Mouse (Mus musculus) neural tube, embryonic 15.5 days (tissue): ENCODE results near the gene Gtf2f2. TPM values are rescaled to one million over a fixed set of nuclear protein-coding genes. Genes with fewer than 3 reads are reported as not detected.
"Not testable (repeated sequence)": the region's sequence is repeated elsewhere in the genome, so short reads cannot be mapped to it uniquely, and the experiment has no call there.

ENCODE experiments used
- ATAC-seq: fragments of 200-750 bp; cut with Nextera tagmentation; 2 replicates; pipeline ENCODE4 v1.8.0; 2017; ENCODE audit warnings: mild to moderate bottlenecking, moderate TSS enrichment, moderate library complexity; ENCODE audit not compliant: low FRiP score
- H3K27ac ChIP-seq: fragments of 300-500 bp; sonication (generic); replicated peaks from 2 replicates; pipeline ENCODE4 v1.5.1; 2015; ENCODE audit warnings: mild to moderate bottlenecking, inconsistent platforms
- H3K27me3 ChIP-seq: fragments of 300-500 bp; sonication (generic); replicated peaks from 2 replicates; pipeline ENCODE4 v1.6.1; 2015; ENCODE audit warnings: inconsistent platforms
- H3K36me3 ChIP-seq: fragments of 300-500 bp; sonication (generic); 2 replicates; pipeline ENCODE4 v1.6.1; 2015; ENCODE audit warnings: inconsistent platforms
- H3K4me1 ChIP-seq: fragments of 300-500 bp; sonication (generic); 2 replicates; pipeline ENCODE4 v1.6.1; 2015; ENCODE audit warnings: inconsistent platforms
- H3K4me2 ChIP-seq: fragments of 300-500 bp; sonication (generic); 2 replicates; pipeline ENCODE4 v1.6.1; 2015; ENCODE audit warnings: inconsistent platforms, mild to moderate bottlenecking, moderate library complexity
- H3K4me3 ChIP-seq: fragments of 300-500 bp; sonication (generic); replicated peaks from 2 replicates; pipeline ENCODE4 v1.5.1; 2015; ENCODE audit warnings: mild to moderate bottlenecking, inconsistent platforms
- H3K9ac ChIP-seq: fragments of 300-500 bp; sonication (generic); replicated peaks from 2 replicates; pipeline ENCODE4 v1.6.1; 2015; ENCODE audit warnings: mild to moderate bottlenecking, inconsistent platforms
- H3K9me3 ChIP-seq: fragments of 300-500 bp; sonication (generic); replicated peaks from 2 replicates; pipeline ENCODE4 v1.6.1; 2016; ENCODE audit warnings: inconsistent platforms
- WGBS: fragments of 180-500 bp; shearing (Covaris S2); methylation state at CpG from one replicate; pipeline ENCODE4 v1.1.7; 2015; ENCODE audit warnings: mixed read lengths; 5-methylcytosine and 5-hydroxymethylcytosine counted together
- polyA plus RNA-seq: library from polyadenylated mRNA; unstranded; fragments of >200 nt; fragmentation: Nextera tagmentation; extraction: Ambion mirVana; gene quantifications from 2 replicates; pipeline ENCODE4 v1.2.1, GENCODE M21; 2015

Gene Gtf2f2
- polyA plus RNA-seq, 1 experiment from 2014 or later = 37.1 TPM

DNA sequence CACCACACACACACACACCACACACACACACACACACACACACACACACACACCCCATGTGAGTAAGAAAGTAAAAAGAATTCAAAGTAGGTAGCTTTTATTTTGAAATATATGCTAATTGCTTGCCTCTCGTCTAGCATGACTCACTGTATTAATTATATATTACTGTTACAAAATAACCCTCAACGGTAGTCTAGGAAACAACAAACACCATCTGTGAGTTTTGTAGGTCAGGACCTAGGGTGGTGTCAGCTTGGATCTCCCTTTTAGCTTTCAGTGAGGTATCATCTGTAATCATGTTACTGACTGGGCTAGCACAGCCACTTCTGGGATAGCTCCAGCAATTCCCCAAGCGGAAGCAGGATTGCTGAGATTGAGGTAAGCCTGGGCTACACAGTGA, 133.4 kb downstream of the Gtf2f2 start:
- no peak overlapping the region for H3K9ac ChIP-seq
- peaks cover 13% of the 10 kb centered on the region for H3K4me1 ChIP-seq
- no peaks in the 10 kb centered on the region for H3K9me3 ChIP-seq
- no peak overlapping the region for H3K4me2 ChIP-seq
- no peaks in the 10 kb centered on the region for H3K36me3 ChIP-seq
- no peak overlapping the region for H3K4me3 ChIP-seq
- no peaks in the 10 kb centered on the region for H3K27me3 ChIP-seq
- no peak for ATAC-seq
- 72% methylated on average over 3 of the region's 3 CpGs for WGBS
- H3K27ac ChIP-seq = no peak overlapping the region

DNA sequence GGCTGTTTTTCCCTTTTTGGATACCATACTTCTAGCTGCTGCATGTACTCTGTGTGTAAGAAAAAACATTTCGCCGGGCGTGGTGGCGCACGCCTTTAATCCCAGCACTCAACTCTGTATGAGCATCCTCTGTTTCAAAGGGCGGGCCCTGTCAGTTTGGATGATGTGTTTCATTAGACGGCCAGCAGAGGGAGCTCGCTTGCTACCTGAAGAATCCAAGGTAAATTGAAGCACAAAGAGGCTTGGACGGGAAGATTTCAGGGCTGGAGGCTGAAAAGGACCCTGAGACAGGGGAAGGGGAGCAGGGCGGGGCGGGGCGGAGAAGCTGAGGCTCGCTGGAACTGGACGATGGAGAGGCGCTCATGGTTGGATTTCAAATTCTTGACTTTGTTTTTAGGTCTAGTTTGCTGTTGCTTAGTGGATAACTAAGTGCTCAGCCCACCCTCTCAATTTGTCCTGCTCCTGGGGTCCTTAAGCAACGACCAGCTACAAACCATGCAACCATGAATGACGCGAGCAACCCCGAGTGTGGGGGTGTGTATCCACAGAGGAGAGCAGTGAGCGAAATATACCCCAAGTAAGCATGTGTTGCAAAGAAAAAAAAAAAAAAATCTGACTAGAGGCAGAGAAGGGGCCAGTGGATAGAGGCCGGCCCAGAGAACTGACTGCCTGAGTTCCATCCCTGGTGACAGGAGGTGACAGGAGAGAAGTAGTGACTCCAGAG, 134.2 kb downstream of the Gtf2f2 start:
- Histone ChIP-seq H3K9me3 (no peaks in the 10 kb centered on the region), H3K36me3 (no peaks in the 10 kb centered on the region), H3K27ac (no peak overlapping the region), H3K4me2 (peak overlapping the region; percentile 50), H3K9ac (0 out of 2 replicates have a peak overlapping the region, but pooled peaks have one; percentile 14), H3K4me1 (peaks cover 10% of the 10 kb centered on the region), H3K27me3 (no peaks in the 10 kb centered on the region), H3K4me3 (peak overlapping the region; percentile 19; the same call in 1 of the 2 replicates)
- ATAC-seq = peak; percentile 67
- 15% methylated on average over 21 of the region's 21 CpGs for whole genome bisulfite sequencing

DNA sequence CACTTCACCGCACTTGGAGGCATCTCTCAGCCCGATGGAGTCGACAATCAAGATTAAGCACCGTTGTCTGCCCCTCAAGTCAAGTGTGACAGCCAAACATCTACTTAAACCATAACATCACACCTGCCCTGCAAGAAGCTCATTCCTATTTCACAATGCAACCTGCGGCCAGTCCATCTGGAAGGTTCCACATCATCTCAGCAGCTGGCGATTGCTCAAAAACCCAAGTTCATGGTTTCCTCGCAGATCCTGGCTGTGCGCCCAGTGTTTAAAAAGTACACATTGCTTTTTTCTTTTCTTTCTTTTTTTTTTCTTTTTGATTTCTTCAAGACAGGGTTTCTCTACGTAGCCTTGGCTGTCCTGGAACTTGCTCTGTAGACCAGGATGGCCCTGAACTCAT, 137.1 kb downstream of the Gtf2f2 start:
- Histone ChIP-seq H3K4me2 (no peak overlapping the region), H3K9ac (no peak overlapping the region), H3K27me3 (no peaks in the 10 kb centered on the region), H3K27ac (no peak overlapping the region), H3K4me3 (no peak overlapping the region), H3K9me3 (no peaks in the 10 kb centered on the region), H3K36me3 (no peaks in the 10 kb centered on the region), H3K4me1 (peaks cover 12% of the 10 kb centered on the region)
- 84% methylated on average over 9 of the region's 9 CpGs for WGBS
- no peak for ATAC-seq

DNA sequence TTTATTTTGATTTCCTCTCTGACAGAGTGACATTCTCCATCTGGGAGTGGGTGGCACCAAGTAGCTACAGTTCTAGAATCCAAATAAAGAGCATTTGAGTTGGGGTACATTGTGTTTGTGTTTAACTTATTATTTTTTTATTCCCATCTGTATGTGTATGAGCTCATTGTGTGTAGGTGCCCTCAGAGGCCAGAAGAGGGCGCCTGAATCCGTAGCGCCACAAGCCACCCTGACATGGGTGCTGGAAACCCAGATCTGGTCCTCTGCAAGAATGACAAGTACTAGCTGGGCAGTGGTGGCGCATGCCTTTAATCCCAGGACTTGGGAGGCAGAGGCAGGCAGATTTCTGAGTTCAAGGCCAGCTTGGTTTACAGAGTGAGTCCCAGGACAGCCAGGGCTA, 138.9 kb downstream of the Gtf2f2 start:
- no peak overlapping the region for H3K4me3 ChIP-seq

DNA sequence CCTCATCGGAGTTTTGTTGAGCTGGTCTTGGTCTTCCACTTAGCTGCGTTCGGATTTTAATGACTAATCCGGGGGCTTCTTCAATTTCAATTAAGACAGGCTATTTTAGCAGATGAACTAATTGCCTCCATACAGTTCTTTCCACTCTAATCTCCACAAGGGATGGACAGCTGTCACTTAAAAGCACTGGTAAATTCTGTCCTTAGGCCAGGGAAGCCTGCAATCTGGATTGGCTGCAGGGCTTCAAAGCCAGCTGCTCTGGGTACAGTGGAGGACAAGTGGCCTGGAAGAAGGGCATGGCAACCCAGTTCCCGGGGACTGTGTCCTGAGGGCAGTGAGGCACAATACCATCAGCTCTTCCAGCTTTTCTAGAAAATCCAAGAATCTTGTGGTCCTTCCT, 139.6 kb downstream of the Gtf2f2 start:
- Histone ChIP-seq H3K9ac (no peak overlapping the region), H3K4me2 (peak overlapping the region; percentile 19; the same call in 1 of the 2 replicates)
- peak; percentile 49; the same call in 1 of the 2 replicates for ATAC-seq

More for the DNA sequence above, 138.9 kb downstream of the Gtf2f2 start:
- Histone ChIP-seq H3K9ac (no peak overlapping the region), H3K27me3 (no peaks in the 10 kb centered on the region), H3K27ac (no peak overlapping the region), H3K4me2 (no peak overlapping the region), H3K9me3 (no peaks in the 10 kb centered on the region), H3K4me1 (peaks cover 11% of the 10 kb centered on the region), H3K36me3 (no peaks in the 10 kb centered on the region)
- 93% methylated on average over 4 of the region's 4 CpGs for WGBS
- ATAC-seq = no peak

DNA sequence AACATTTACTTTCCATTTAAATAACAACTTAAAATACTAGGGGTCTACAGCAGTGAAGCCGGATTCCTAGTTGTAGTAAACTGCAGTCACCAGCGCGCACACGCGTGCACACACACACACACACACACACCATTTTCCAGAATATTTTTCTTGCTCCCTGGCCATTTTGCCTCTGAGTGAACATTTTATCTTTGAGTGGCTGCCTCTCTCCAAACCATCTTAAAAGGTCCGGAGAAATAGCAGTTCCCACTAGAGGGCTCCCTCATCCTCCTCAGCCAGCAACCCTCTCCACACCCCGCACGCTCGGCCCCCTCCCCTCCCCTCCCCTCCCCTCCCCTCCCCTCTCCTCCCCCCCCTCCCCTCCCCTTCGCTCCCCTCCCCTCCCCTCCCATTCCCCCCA, 140.0 kb downstream of the Gtf2f2 start:
- 21% methylated on average over 8 of the region's 10 CpGs for WGBS

More for the DNA sequence above, 139.6 kb downstream of the Gtf2f2 start:
- 24% methylated on average over 4 of the region's 5 CpGs for WGBS
- H3K36me3 ChIP-seq = no peaks in the 10 kb centered on the region
- H3K27me3 ChIP-seq = no peaks in the 10 kb centered on the region
- no peak overlapping the region for H3K4me3 ChIP-seq
- H3K9me3 ChIP-seq = no peaks in the 10 kb centered on the region
- peak overlapping the region; percentile 65 for H3K27ac ChIP-seq
- H3K4me1 ChIP-seq = peaks cover 4% of the 10 kb centered on the region; the same call in 1 of the 2 replicates

DNA sequence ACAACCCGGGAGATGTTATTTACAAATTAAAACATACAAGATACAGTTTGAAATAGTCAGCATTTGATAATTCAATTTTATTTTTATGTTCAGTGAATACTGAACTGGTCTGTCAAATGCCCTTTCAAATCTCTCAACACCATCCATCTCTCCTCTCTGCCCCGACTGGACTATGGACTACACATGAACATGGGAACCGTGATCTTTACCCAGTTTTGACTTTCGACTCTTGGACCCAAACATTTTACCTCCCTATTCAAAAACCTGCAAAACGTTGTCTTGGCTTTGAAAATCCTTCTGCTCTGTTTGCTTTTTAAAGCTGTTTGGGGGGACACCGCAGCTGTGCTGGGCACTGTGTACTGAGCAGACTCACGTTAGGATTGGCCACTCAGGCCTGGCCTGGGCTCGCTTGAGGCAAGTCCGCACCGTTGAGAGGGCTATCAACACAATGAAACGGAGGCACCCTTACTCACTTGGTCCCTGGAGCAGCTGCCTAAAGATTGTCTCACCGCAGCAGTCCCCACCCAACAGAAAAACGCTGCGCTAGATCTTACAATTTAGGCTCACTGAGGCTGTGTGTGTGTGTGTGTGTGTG, 140.8 kb downstream of the Gtf2f2 start:
- Histone ChIP-seq H3K27me3 (no peaks in the 10 kb centered on the region), H3K36me3 (no peaks in the 10 kb centered on the region), H3K4me1 (0 out of 2 replicates have a peak, but pooled peaks cover 2% of the 10 kb centered on the region), H3K27ac (no peak overlapping the region), H3K4me3 (no peak overlapping the region), H3K4me2 (no peak overlapping the region), H3K9me3 (no peaks in the 10 kb centered on the region), H3K9ac (no peak overlapping the region)
- ATAC-seq = no peak
- WGBS = 71% methylated on average over 14 of the region's 14 CpGs

More for the DNA sequence above, 140.0 kb downstream of the Gtf2f2 start:
- H3K36me3 ChIP-seq = no peaks in the 10 kb centered on the region
- 0 out of 2 replicates have a peak, but pooled peaks cover 2% of the 10 kb centered on the region for H3K4me1 ChIP-seq
- no peak overlapping the region for H3K4me3 ChIP-seq
- peak; percentile 48; the same call in 1 of the 2 replicates for ATAC-seq
- peak overlapping the region; percentile 43 for H3K4me2 ChIP-seq
- H3K27ac ChIP-seq = no peak overlapping the region
- H3K27me3 ChIP-seq = no peaks in the 10 kb centered on the region
- H3K9ac ChIP-seq = 0 out of 2 replicates have a peak overlapping the region, but pooled peaks have one; percentile 28
- H3K9me3 ChIP-seq = no peaks in the 10 kb centered on the region

DNA sequence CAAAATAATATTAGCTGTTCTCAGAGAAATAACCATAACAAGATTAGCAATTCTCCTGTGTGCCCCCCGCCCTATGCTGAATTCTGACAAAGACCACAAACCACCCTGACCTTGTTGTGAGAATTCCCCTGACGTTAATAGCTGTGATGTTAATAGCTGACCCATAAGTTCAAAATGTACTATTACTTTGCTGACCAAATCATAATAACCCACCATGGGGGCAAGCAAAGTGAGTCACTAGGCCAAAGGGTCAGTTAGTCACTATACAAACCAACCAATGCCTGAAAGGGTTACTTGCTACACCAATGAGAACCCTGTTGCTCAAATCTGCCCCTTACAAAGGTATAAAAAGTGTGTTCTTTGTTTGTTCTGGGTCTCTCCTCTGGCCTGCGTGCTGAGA, 142.6 kb downstream of the Gtf2f2 start:
- WGBS = 66% methylated on average over 3 of the region's 3 CpGs
- not testable (repeated sequence) for H3K4me3 ChIP-seq, ATAC-seq, H3K4me2 ChIP-seq, H3K36me3 ChIP-seq, H3K27me3 ChIP-seq, H3K27ac ChIP-seq, H3K4me1 ChIP-seq, H3K9me3 ChIP-seq, H3K9ac ChIP-seq

DNA sequence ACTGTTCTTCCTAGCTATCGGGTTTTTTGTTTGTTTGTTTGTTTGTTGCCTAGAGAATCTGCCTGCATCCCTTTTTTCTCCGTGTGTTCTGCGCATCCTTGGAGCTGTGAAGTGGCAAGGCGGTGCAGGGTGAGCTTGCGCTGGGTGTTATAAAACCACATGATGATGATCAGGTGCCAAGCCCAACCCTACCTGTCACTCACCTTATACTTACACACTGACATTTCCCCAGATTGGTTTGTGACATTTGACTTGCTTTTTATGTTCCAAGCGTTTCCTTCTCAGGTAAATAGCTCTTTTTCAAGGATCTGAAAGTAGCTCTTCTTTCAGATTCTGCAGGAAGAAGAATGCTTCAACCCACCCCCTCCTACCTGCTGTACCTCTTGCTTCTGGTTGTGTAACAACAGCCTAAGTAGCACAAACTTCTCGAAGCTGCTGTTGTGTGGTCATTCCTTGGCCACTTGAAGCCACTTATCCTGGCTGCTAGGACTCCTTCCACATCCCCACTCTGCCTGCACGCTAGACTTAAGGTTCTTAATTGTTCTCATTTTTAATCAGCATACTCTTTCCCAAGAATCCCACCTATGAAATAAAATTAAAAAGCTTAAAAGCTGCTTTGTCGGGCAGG, 143.8 kb downstream of the Gtf2f2 start:
- no peak overlapping the region for H3K9ac ChIP-seq
- no peak overlapping the region for H3K27ac ChIP-seq
- no peak overlapping the region for H3K4me2 ChIP-seq
- no peaks in the 10 kb centered on the region for H3K9me3 ChIP-seq
- H3K36me3 ChIP-seq = 0 out of 2 replicates have a peak, but pooled peaks cover 5% of the 10 kb centered on the region
- H3K4me1 ChIP-seq = peaks cover 10% of the 10 kb centered on the region
- H3K27me3 ChIP-seq = no peaks in the 10 kb centered on the region
- H3K4me3 ChIP-seq = no peak overlapping the region
- no peak for ATAC-seq
- WGBS = 83% methylated on average over 9 of the region's 9 CpGs

DNA sequence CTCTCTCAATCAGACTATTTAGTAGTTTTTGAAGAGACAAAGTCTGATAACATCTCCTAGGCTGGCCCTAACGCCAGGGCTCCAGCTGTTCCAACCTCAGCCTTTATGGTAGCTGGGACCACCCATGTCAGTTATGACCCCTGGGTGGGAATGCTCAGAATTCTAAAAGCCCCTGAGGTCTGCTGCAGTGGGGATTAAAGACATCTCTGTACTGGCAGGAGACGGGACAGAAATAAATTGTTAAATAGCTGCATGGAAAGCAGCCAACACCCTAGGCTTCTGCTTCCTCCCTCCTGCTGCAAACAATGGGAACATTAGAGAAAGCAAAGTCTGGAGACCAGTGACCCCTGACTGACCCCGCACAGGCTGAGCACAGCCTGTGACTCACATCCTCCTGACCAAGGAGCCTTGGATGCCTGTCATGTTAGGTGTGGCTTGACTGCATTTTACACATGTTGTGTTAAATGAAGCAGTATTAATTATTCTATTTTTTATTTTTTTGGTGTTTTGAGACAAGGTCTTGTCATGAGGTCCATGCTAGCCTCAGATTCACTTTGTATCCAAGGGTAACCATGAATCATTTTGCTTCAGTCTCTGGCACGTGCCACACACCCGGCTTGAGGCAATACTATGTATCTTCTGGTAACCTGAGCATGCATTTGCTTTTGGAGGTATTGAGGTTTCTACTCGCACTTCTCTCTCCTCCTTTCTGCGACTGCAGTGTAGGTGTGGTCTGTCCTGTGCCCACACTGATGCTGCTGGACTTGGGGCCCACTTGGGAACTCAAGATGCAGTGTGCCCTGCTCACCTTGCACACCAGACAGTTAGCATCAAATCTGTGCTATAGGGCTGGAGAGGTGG, 146.9 kb downstream of the Gtf2f2 start:
- no peak overlapping the region for H3K4me2 ChIP-seq
- peaks cover 8% of the 10 kb centered on the region for H3K4me1 ChIP-seq
- no peaks in the 10 kb centered on the region for H3K27me3 ChIP-seq
- peak; percentile 62; the same call in 1 of the 2 replicates for ATAC-seq
- 8% methylated on average over 7 of the region's 7 CpGs for WGBS
- no peak overlapping the region for H3K4me3 ChIP-seq
- H3K27ac ChIP-seq = 0 out of 2 replicates have a peak overlapping the region, but pooled peaks have one; percentile 34
- H3K9ac ChIP-seq = no peak overlapping the region
- 0 out of 2 replicates have a peak, but pooled peaks cover 5% of the 10 kb centered on the region for H3K36me3 ChIP-seq
- H3K9me3 ChIP-seq = no peaks in the 10 kb centered on the region

DNA sequence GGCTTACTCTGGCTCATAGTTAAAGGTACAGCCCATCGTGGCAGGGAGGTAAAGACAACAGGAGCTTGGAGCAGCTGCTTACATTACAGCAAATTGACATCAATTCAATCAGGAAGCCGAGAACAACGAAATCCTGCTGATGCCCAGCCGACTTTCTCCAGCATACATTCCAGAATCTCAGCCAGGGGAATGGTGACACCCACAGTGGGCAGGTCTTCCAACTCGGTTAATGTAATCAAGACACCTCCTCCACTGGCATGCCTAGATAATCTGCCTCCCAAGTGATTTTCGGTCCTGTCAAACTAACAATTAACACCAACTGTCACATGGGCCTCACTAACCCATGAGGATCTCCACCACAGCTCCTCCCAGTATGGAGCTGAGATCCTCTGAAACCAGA, 148.0 kb downstream of the Gtf2f2 start:
- Histone ChIP-seq H3K27me3 (no peaks in the 10 kb centered on the region), H3K9me3 (no peaks in the 10 kb centered on the region), H3K4me3 (no peak overlapping the region), H3K9ac (no peak overlapping the region), H3K36me3 (0 out of 2 replicates have a peak, but pooled peaks cover 5% of the 10 kb centered on the region), H3K27ac (no peak overlapping the region), H3K4me2 (no peak overlapping the region), H3K4me1 (peaks cover 8% of the 10 kb centered on the region)
- WGBS = 93% methylated on average over 6 of the region's 6 CpGs
- ATAC-seq = no peak
